Mouse (Mus musculus): ENCODE measurements around the gene Gtsf2. TPM values are rescaled to one million over a fixed set of nuclear protein-coding genes. Genes with fewer than 3 reads are reported as not detected.
"Not testable (repeated sequence)": the region's sequence is repeated elsewhere in the genome, so short reads cannot be mapped to it uniquely, and the experiment has no call there.

The Gtsf2 gene
- total and polyA plus RNA-seq, 3 experiments: not detected

DNA sequence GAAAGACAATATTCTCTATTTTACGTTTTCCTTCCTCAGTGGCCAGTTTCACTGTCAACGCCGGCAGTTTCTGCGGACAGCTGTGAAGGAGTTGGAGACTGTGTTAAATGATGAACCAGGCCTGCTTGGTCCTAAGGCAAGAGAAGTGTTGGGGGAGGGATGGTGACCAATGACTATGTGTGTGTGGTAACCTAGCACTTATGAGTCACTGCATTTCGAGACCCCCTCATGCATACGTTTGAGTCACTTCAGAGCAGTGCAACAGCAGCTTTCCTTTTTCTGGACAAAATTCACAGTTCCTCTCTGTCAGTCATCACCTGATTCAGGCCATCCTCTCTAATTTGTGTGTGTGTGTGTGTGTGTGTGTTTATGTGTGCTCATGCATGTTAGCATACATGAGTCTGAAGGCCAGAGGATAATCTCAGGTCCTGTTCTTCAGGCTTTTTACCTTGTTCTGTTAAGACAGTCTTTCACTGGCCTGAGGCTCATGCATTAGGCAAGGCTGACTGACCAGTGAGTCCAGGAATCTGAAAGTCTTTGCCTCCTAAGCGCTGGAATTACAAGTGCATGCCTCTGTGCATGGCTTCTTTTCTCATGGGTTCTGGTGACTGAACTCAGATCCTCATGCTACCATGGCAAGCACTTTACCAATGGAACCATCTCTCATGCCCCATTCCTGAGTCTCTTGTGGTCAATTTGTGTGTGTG lies 23.4 kb upstream of the Gtsf2 start:
- TF ChIP-seq GATA1 (IDR thresholded peaks at IDR 0.05; ENCODE audit: borderline replicate concordance, low read length) (no peak), POLR2AphosphoS5 (IDR thresholded peaks at IDR 0.05; ENCODE audit: insufficient replicate concordance, low read depth, low read length) (no peak), GATA2 (IDR thresholded peaks at IDR 0.05; ENCODE audit: borderline replicate concordance, low read depth, low read length) (no peak), CTCF (IDR thresholded peaks at IDR 0.05; ENCODE audit: low read depth, low read length) (no peak), TAL1 (conservative IDR thresholded peaks at IDR 0.05; ENCODE audit: low read depth, low read length) (no peak)
- Histone ChIP-seq H3K27me3 (ENCODE audit: insufficient read depth, low read length) (peaks cover 2% of the 10 kb centered on the region; the same call in 1 of the 2 replicates), H3K4me3 (ENCODE audit: low read depth, low read length) (no peak overlapping the region), H3K36me3 (replicated peaks) (peaks cover 39% of the 10 kb centered on the region), H3K4me1 (ENCODE audit: insufficient read depth, low read depth, low read length) (no peaks in the 10 kb centered on the region), H3K9me3 (replicated peaks) (no peaks in the 10 kb centered on the region)
- ATAC-seq (ENCODE audit: extremely low read depth, insufficient number of reproducible peaks, low FRiP score, poor library complexity, severe bottlenecking): no peak
- DNase-seq (ENCODE audit: low spot score): no peak

DNA sequence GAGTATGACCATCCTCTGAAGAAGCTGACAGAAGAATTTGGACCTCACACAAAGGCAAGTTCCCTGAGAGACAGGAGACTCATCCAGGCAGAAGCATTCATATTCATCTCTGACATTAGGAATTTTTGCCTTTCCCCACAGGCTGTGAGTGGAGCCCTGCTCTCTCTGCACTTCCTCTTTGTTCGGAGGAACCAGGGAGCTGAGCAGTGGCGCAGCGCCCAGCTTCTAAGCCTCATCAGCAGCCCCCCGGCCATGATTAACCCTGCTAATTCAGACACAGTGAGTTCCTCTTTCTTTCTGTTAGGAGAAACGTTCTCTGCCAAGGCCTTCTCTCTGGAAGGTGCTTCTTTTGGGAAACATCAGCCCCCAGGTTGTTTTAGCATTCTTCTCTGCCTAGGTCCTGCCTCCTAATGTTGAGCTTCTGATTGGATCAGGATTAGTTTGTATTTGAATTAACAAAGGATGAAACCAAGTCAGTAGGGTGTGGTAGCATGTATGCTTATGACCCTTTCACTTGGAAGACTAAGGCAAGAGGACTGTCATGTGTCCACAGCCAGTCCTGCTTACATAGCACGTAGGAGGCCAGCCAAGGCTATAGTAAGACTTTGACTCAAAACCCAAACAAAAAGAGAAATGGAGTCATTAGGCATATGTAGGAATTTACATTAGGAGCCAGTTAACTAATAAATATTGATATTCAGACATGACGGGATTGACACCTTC lies 14.4 kb upstream of the Gtsf2 start:
- TF ChIP-seq GATA1 (IDR thresholded peaks at IDR 0.05; ENCODE audit: borderline replicate concordance, low read length) (no peak), CTCF (IDR thresholded peaks at IDR 0.05; ENCODE audit: low read depth, low read length) (no peak), TAL1 (conservative IDR thresholded peaks at IDR 0.05; ENCODE audit: low read depth, low read length) (no peak), POLR2AphosphoS5 (IDR thresholded peaks at IDR 0.05; ENCODE audit: insufficient replicate concordance, low read depth, low read length) (no peak), GATA2 (IDR thresholded peaks at IDR 0.05; ENCODE audit: borderline replicate concordance, low read depth, low read length) (no peak)
- ATAC-seq (ENCODE audit: extremely low read depth, insufficient number of reproducible peaks, low FRiP score, poor library complexity, severe bottlenecking): no peak
- peaks cover 28% of the 10 kb centered on the region for H3K36me3 ChIP-seq (replicated peaks)

DNA sequence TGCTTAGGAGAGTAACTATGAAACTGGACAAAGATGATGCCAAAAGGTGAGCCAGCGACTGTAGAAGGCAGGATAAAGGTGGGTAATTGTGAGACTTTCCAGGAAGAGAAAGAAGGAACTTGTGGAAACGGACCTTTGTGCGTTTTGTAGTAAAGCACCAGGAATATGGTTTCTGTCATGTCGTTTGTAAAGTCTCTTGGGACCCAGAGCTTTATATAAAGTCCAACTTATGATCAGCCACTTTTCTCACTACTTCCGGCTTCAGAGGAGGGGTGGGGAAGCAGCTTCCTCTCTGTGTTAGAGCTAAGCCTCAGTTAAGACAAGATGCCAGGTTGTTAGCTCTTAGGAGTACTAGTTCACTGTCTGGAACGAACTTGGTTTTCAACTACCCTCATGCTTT lies 6.2 kb upstream of the Gtsf2 start:
- Histone ChIP-seq H3K4me3 (ENCODE audit: low read depth, low read length) (peak overlapping the region; percentile 60), H3K27me3 (ENCODE audit: insufficient read depth, low read length) (peaks cover 3% of the 10 kb centered on the region; the same call in 1 of the 2 replicates), H3K9me3 (replicated peaks) (no peaks in the 10 kb centered on the region), H3K4me1 (ENCODE audit: insufficient read depth, low read depth, low read length) (peaks cover 8% of the 10 kb centered on the region), H3K36me3 (replicated peaks) (peaks cover 6% of the 10 kb centered on the region)
- DNase-seq (ENCODE audit: low spot score): no peak
- TF ChIP-seq TAL1 (conservative IDR thresholded peaks at IDR 0.05; ENCODE audit: low read depth, low read length): no peak
- TF ChIP-seq CTCF (IDR thresholded peaks at IDR 0.05; ENCODE audit: low read depth, low read length): no peak
- TF ChIP-seq GATA2 (IDR thresholded peaks at IDR 0.05; ENCODE audit: borderline replicate concordance, low read depth, low read length): no peak
- TF ChIP-seq POLR2AphosphoS5 (IDR thresholded peaks at IDR 0.05; ENCODE audit: insufficient replicate concordance, low read depth, low read length): no peak
- no peak for TF ChIP-seq GATA1 (IDR thresholded peaks at IDR 0.05; ENCODE audit: borderline replicate concordance, low read length)
- no peak for ATAC-seq (ENCODE audit: extremely low read depth, insufficient number of reproducible peaks, low FRiP score, poor library complexity, severe bottlenecking)

More for the DNA sequence above, 14.4 kb upstream of the Gtsf2 start:
- no peak for DNase-seq (ENCODE audit: low spot score)
- H3K4me3 ChIP-seq (ENCODE audit: low read depth, low read length): no peak overlapping the region
- H3K9me3 ChIP-seq (replicated peaks): no peaks in the 10 kb centered on the region
- no peaks in the 10 kb centered on the region for H3K4me1 ChIP-seq (ENCODE audit: insufficient read depth, low read depth, low read length)
- H3K27me3 ChIP-seq (ENCODE audit: insufficient read depth, low read length): no peaks in the 10 kb centered on the region

DNA sequence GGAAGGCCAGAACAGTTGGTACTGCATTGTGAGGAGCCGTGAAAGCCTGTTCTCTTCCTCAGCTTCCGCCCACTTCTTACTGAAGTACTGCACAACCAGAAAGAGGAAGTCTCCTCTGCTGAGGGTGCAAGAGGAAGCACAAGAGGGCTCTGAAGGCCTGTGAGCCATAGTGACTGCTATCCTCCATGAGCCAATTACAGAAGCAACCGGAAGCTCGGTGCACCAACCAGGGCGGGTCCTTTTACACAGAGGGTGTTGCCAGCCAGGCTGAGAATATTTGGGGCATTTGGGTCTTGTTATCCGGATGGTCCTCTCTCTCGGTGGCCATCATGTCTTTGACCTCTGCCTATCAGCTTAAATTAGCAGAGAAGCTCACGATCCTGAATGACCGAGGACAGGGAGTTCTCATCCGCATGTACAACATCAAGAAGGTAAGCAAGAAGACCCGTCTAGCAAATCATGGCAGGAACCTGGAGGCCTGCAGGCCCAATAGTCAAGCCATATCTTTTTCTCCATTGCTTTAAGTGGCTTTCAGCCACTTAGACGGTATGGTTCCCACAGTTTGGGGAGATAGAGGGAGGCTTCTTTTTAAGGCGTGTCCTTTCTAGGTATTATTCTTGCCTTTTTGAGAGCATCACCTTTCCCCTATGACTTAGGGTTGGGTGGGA lies 5.4 kb upstream of the Gtsf2 start, which contains the start of gene Nckap1l:
TSS of gene Nckap1l (plus strand) at position 244 of the 668 bp plus-strand sequence.
- peak; percentile 64 for DNase-seq (ENCODE audit: low spot score)
- TF ChIP-seq TAL1 (conservative IDR thresholded peaks at IDR 0.05; ENCODE audit: low read depth, low read length) (no peak), GATA1 (IDR thresholded peaks at IDR 0.05; ENCODE audit: borderline replicate concordance, low read length) (no peak), CTCF (IDR thresholded peaks at IDR 0.05; ENCODE audit: low read depth, low read length) (no peak)

DNA sequence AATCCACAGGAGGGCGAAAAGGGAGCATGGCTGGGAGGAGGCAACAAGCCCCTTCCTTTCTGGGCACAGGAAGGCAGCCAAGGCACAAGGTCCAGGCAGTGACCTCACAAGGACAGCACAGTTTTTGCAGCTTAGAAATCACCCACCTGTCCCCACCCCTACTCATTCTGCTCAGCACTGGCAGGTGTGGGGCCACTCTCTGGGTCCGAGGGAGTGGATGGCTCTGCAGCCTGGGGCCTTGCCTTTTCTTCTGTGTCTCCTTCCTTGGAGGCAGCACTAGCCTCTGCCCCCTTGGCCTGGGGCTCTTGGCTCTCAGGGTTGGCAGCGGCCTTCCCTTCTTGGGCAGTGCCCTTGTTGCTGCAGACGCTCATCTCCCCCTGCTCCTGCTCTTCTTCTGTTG lies 2.3 kb downstream of the Gtsf2 start:
- not testable (repeated sequence) for H3K4me1 ChIP-seq (ENCODE audit: insufficient read depth, low read depth, low read length); H3K9me3 ChIP-seq (replicated peaks); H3K36me3 ChIP-seq (replicated peaks); DNase-seq (ENCODE audit: low spot score); ATAC-seq (ENCODE audit: extremely low read depth, insufficient number of reproducible peaks, low FRiP score, poor library complexity, severe bottlenecking); H3K4me3 ChIP-seq (ENCODE audit: low read depth, low read length); H3K27me3 ChIP-seq (ENCODE audit: insufficient read depth, low read length)

More for the DNA sequence above, 5.4 kb upstream of the Gtsf2 start, which contains the start of gene Nckap1l:
- Histone ChIP-seq H3K9me3 (replicated peaks) (no peaks in the 10 kb centered on the region), H3K4me3 (ENCODE audit: low read depth, low read length) (peak within 1 kb of the TSS; percentile 60), H3K36me3 (replicated peaks) (peaks cover 6% of the 10 kb centered on the region), H3K27me3 (ENCODE audit: insufficient read depth, low read length) (peaks cover 3% of the 10 kb centered on the region; the same call in 1 of the 2 replicates), H3K4me1 (ENCODE audit: insufficient read depth, low read depth, low read length) (peaks cover 8% of the 10 kb centered on the region)
- peak; percentile 91 for ATAC-seq (ENCODE audit: extremely low read depth, insufficient number of reproducible peaks, low FRiP score, poor library complexity, severe bottlenecking)

DNA sequence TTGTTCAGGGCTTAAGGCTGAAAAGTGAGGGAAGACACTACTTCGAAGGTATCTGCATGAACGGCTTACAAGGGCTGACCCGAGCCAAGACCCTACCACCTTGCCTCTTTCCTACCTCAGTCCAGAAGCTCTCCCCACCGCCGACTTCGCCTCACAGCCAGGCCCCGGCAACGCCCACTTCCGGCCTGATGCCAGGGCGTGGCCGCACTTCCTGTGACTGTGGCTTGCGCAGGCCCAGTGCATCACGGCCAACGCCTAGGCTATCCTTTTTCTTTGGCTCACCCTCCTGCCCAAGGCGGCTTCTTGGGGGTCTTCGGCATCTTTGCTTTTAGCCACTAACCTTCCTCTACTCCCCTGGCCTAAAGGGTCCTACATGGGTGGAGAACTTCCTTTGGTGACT lies 18.0 kb downstream of the Gtsf2 start, which contains the start of gene Gtsf1:
TSS of gene Gtsf1 (minus strand) at position 230 of the 400 bp plus-strand sequence.
- DNase-seq (ENCODE audit: low spot score) (no peak), ATAC-seq (ENCODE audit: extremely low read depth, insufficient number of reproducible peaks, low FRiP score, poor library complexity, severe bottlenecking) (no peak)
- peaks cover 13% of the 10 kb centered on the region for H3K27me3 ChIP-seq (ENCODE audit: insufficient read depth, low read length)
- no peaks in the 10 kb centered on the region for H3K36me3 ChIP-seq (replicated peaks)
- H3K9me3 ChIP-seq (replicated peaks): no peaks in the 10 kb centered on the region
- H3K4me1 ChIP-seq (ENCODE audit: insufficient read depth, low read depth, low read length): peaks cover 5% of the 10 kb centered on the region; the same call in 1 of the 2 replicates
- no peak within 1 kb of the TSS for H3K4me3 ChIP-seq (ENCODE audit: low read depth, low read length)
- TF ChIP-seq GATA1 (IDR thresholded peaks at IDR 0.05; ENCODE audit: borderline replicate concordance, low read length) (no peak), TAL1 (conservative IDR thresholded peaks at IDR 0.05; ENCODE audit: low read depth, low read length) (no peak), POLR2AphosphoS5 (IDR thresholded peaks at IDR 0.05; ENCODE audit: insufficient replicate concordance, low read depth, low read length) (no peak), GATA2 (IDR thresholded peaks at IDR 0.05; ENCODE audit: borderline replicate concordance, low read depth, low read length) (no peak), CTCF (IDR thresholded peaks at IDR 0.05; ENCODE audit: low read depth, low read length) (no peak)

Measured in G1E (cell line).